Mouse (Mus musculus) forebrain, embryonic 11.5 days (tissue): Measurements from ENCODE around the gene Rfx8. TPM values are rescaled to one million over a fixed set of nuclear protein-coding genes. Genes with fewer than 3 reads are reported as not detected.

Source experiments
- ATAC-seq: fragments of 200-750 bp; cut with Nextera tagmentation; replicated peaks from 2 replicates; pipeline ENCODE4 v1.8.0; 2017; ENCODE audit warnings: moderate TSS enrichment; ENCODE audit not compliant: low FRiP score
- DNase-seq: peaks from one replicate; pipeline ENCODE4 v3.0.0-alpha.2; 2017; ENCODE audit warnings: low spot score
- H3K27ac ChIP-seq: fragments of 300-500 bp; sonication (generic); 2 replicates; pipeline ENCODE4 v1.5.1; 2014; ENCODE audit warnings: low read depth, low read length
- H3K27me3 ChIP-seq: fragments of 300-500 bp; sonication (generic); 2 replicates; pipeline ENCODE4 v1.6.1; 2014; ENCODE audit warnings: mild to moderate bottlenecking, low read length, mixed read lengths; ENCODE audit not compliant: control insufficient read depth, insufficient read depth
- H3K36me3 ChIP-seq: fragments of 300-500 bp; sonication (generic); 2 replicates; pipeline ENCODE4 v1.6.1; 2014; ENCODE audit warnings: mild to moderate bottlenecking, low read length, moderate library complexity, mixed read lengths; ENCODE audit not compliant: control insufficient read depth, insufficient read depth
- H3K4me1 ChIP-seq: fragments of 300-500 bp; sonication (generic); replicated peaks from 2 replicates; pipeline ENCODE4 v1.6.1; 2014; ENCODE audit warnings: low read length, mixed read lengths; ENCODE audit not compliant: control insufficient read depth, insufficient read depth
- H3K4me2 ChIP-seq: fragments of 300-500 bp; sonication (generic); 2 replicates; pipeline ENCODE4 v1.6.1; 2014; ENCODE audit warnings: low read depth, mild to moderate bottlenecking, low read length, moderate library complexity, mixed read lengths; ENCODE audit not compliant: severe bottlenecking
- H3K4me3 ChIP-seq: fragments of 300-500 bp; sonication (generic); 2 replicates; pipeline ENCODE4 v1.5.1; 2014; ENCODE audit warnings: low read depth, low read length
- H3K9ac ChIP-seq: fragments of 300-500 bp; sonication (generic); 2 replicates; pipeline ENCODE4 v1.6.1; 2014; ENCODE audit warnings: low read length
- H3K9me3 ChIP-seq: fragments of 300-500 bp; sonication (generic); 2 replicates; pipeline ENCODE4 v1.6.1; 2016; ENCODE audit warnings: low read length, mixed read lengths; ENCODE audit not compliant: control insufficient read depth
- WGBS: fragments of 180-500 bp; shearing (Covaris S2); extraction: QIAGEN DNeasy Blood & Tissue Kit; methylation state at CpG from one replicate; pipeline ENCODE4 v1.1.7; 2014; 5-methylcytosine and 5-hydroxymethylcytosine counted together
- polyA plus RNA-seq: library from polyadenylated mRNA; unstranded; fragments of >200 nt; fragmentation: Nextera tagmentation; extraction: Ambion mirVana; gene quantifications from 2 replicates; pipeline ENCODE4 v1.2.1, GENCODE M21; 2014

Gene Rfx8
- polyA plus RNA-seq, 1 experiment from 2014 or later, result 0.45 TPM

GRCm38 (mm10) chr1:39615526-39615925, 105.3 kb downstream of the Rfx8 start:
- Histone ChIP-seq H3K4me3 (no peak overlapping the region), H3K27me3 (no peaks in the 10 kb centered on the region), H3K36me3 (no peaks in the 10 kb centered on the region), H3K4me2 (no peak overlapping the region), H3K4me1 (no peaks in the 10 kb centered on the region), H3K9me3 (no peaks in the 10 kb centered on the region), H3K27ac (no peak overlapping the region), H3K9ac (no peak overlapping the region)
- WGBS, result 70% methylated on average over 6 of the region's 6 CpGs
- no peak for DNase-seq
- no peak for ATAC-seq

Other genes starting within 250 kb of the Rfx8 start
- 6.5 and 7.0 TPM in 2 replicates for gene Tbc1d8, start 242.2 kb downstream of the Rfx8 start, polyA plus RNA-seq
- 25.7 and 35.4 TPM in 2 replicates for gene Cnot11, start 186.0 kb downstream of the Rfx8 start, polyA plus RNA-seq
- gene Rnf149, start 143.6 kb downstream of the Rfx8 start, polyA plus RNA-seq, result 26.6 and 30.4 TPM in 2 replicates
- 0.09 and 0.12 TPM in 2 replicates for gene Creg2, start 69.5 kb downstream of the Rfx8 start, polyA plus RNA-seq
- not detected in 2 replicates for gene Gm3646, start 84.3 kb upstream of the Rfx8 start, polyA plus RNA-seq
- 52.4 and 58.2 TPM in 2 replicates for gene Map4k4, start 179.9 kb upstream of the Rfx8 start, polyA plus RNA-seq